Mouse (Mus musculus) CH12.LX (cell line): Measurements from ENCODE around the gene Nsg2.

ENCODE experiments used
- ZC3H11A ChIP-seq: IDR thresholded peaks from 2 replicates; pipeline ENCODE4 v1.6.1; 2012; ENCODE audit warnings: low read depth, mild to moderate bottlenecking, inconsistent platforms, low read length, improper control_type of control experiment
- ZMIZ1 ChIP-seq: IDR thresholded peaks from 2 replicates; pipeline ENCODE4 v1.6.1; 2012; ENCODE audit warnings: low read depth, mild to moderate bottlenecking, inconsistent platforms, low read length, improper control_type of control experiment

GRCm38 (mm10) chr11:32057861-32058260 is 57.6 kb downstream of the Nsg2 start:
- TF ChIP-seq ZMIZ1: no peak
- TF ChIP-seq ZC3H11A: no peak
